Mouse (Mus musculus): ENCODE measurements around the gene Dact2. TPM values are rescaled to one million over a fixed set of nuclear protein-coding genes. Genes with fewer than 3 reads are reported as not detected.

Gene Dact2
- polyA plus RNA-seq (2016; fragmentation: Nextera tagmentation; extraction: Ambion mirVana) = 0.64 and 0.70 TPM in 2 replicates

DNA sequence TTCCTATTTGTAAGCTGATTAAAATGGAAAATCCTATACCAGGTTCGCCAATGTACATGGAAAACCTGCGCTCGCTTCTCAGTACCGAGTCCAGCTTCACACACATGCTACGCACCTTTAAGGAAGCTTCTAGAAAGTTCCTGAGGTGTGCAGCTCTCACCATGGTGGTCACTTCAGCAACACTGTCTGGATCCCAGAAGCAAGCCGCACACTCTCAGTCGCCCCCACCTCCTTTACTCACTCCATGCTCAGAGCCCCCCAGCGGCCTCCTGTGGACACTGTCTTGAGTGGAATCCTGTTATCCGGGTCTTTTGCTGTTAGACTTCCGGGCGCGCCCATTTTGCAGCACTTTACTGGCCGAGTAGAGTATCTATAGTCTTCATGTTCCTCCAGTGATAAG is at the start of gene Dact2:
Dact2 (minus strand) TSS at position 244 of the 400 bp plus-strand sequence.
- Histone ChIP-seq H3K9ac (peak within 1 kb of the TSS; percentile 62), H3K4me3 (peak within 1 kb of the TSS; percentile 54), H3K4me1 (peaks cover 22% of the 10 kb centered on the region), H3K4me2 (replicated peaks) (peak within 1 kb of the TSS; percentile 92), H3K27ac (no peak within 1 kb of the TSS), H3K9me3 (no peaks in the 10 kb centered on the region), H3K27me3 (replicated peaks) (peaks cover 55% of the 10 kb centered on the region), H3K36me3 (no peaks in the 10 kb centered on the region)
- 48% methylated on average over 13 of the region's 13 CpGs for WGBS
- no peak for ATAC-seq (ENCODE audit: low FRiP score, low read depth)

- Histone ChIP-seq H3K27ac (no peak overlapping the region), H3K9me3 (no peaks in the 10 kb centered on the region), H3K9ac (no peak overlapping the region), H3K4me2 (replicated peaks) (no peak overlapping the region), H3K36me3 (no peaks in the 10 kb centered on the region), H3K4me3 (no peak overlapping the region), H3K27me3 (replicated peaks) (no peaks in the 10 kb centered on the region), H3K4me1 (no peaks in the 10 kb centered on the region)
- no peak for ATAC-seq (ENCODE audit: low FRiP score, low read depth)
- 75% methylated on average over 7 of the region's 7 CpGs for WGBS
Measured at GRCm38 (mm10) chr17:14252456-14252855, 48.4 kb upstream of the Dact2 start.

GRCm38 (mm10) chr17:14250401-14250800 is 46.3 kb upstream of the Dact2 start:
- Histone ChIP-seq H3K4me1 (no peaks in the 10 kb centered on the region), H3K27ac (no peak overlapping the region), H3K4me2 (replicated peaks) (no peak overlapping the region), H3K36me3 (no peaks in the 10 kb centered on the region), H3K4me3 (no peak overlapping the region), H3K9me3 (no peaks in the 10 kb centered on the region), H3K27me3 (replicated peaks) (no peaks in the 10 kb centered on the region), H3K9ac (no peak overlapping the region)
- 77% methylated on average over 8 of the region's 8 CpGs for WGBS
- ATAC-seq (ENCODE audit: low FRiP score, low read depth) = no peak

DNA sequence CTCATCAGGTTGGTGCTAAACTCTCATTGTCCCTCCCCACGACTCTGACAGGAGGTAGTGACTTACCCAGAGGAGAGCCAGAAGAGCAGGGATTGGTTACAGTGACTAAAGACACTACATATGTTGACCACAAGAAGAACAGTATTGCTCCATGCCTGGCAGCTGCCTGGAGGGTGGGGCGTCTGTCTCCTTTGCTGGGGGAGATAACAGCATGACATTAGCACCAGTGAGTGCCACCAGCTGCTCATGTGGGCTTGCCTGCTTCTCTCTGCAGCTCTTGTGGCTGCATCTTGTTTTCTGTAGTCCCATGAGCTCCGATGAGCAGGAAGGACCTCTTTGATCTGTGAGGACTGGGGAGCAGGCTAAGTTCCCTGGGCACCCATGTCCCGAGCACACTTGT is 45.5 kb upstream of the Dact2 start:
- no peak overlapping the region for H3K9ac ChIP-seq
- H3K27ac ChIP-seq = no peak overlapping the region
- no peak for ATAC-seq (ENCODE audit: low FRiP score, low read depth)
- no peak overlapping the region for H3K4me3 ChIP-seq
- H3K27me3 ChIP-seq (replicated peaks) = no peaks in the 10 kb centered on the region
- H3K36me3 ChIP-seq = no peaks in the 10 kb centered on the region
- H3K4me1 ChIP-seq = no peaks in the 10 kb centered on the region
- no peak overlapping the region for H3K4me2 ChIP-seq (replicated peaks)
- 68% methylated on average over 4 of the region's 4 CpGs for WGBS
- no peaks in the 10 kb centered on the region for H3K9me3 ChIP-seq

DNA sequence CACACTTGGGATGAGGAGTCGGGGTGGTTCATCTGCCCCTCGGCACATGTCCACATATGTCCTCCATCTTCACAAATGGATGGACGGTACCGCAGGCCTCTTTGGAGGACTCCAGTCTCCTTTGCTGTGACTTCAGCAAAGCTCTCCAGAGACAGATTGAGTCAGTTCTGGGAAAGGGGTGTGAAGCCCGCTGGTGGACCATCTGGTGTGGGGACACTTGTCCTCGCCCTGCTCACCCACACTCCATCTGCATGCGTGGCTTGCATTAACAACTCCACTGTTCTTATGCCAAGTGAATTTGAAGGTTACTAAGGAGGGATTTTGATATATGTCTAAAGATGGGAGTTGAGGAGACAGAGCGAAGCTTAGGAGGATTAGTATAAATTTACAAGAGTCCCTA is 43.8 kb upstream of the Dact2 start:
- Histone ChIP-seq H3K27ac (no peak overlapping the region), H3K4me2 (replicated peaks) (no peak overlapping the region), H3K27me3 (replicated peaks) (no peaks in the 10 kb centered on the region), H3K4me1 (no peaks in the 10 kb centered on the region), H3K36me3 (no peaks in the 10 kb centered on the region), H3K9me3 (no peaks in the 10 kb centered on the region), H3K9ac (no peak overlapping the region), H3K4me3 (no peak overlapping the region)
- no peak for ATAC-seq (ENCODE audit: low FRiP score, low read depth)
- WGBS = 84% methylated on average over 8 of the region's 8 CpGs

DNA sequence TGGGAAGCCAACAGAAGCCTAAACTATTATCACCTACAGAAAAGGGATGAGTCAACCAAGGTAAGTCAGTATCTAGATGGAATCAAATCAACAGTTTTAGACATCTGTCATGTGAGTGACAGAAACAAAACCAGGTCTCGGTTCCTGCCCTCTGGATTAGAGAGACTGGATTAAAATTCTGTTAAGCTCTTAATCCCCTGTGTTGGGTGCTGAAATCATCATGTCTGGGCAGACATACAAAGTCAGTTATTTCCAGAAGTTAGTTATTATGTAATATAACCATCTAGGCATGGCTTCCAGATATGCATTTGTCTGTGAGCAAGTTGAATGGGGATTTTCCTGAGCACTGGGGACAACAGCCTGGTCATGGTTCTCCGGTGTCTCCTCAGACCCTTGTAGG is 42.2 kb upstream of the Dact2 start:
- Histone ChIP-seq H3K27me3 (replicated peaks) (no peaks in the 10 kb centered on the region), H3K4me1 (no peaks in the 10 kb centered on the region), H3K4me3 (no peak overlapping the region), H3K4me2 (replicated peaks) (no peak overlapping the region), H3K9ac (no peak overlapping the region), H3K36me3 (no peaks in the 10 kb centered on the region), H3K27ac (no peak overlapping the region), H3K9me3 (no peaks in the 10 kb centered on the region)
- 93% methylated on average over 2 of the region's 2 CpGs for WGBS
- no peak for ATAC-seq (ENCODE audit: low FRiP score, low read depth)

GRCm38 (mm10) chr17:14244195-14244965 is 40.3 kb upstream of the Dact2 start:
- ATAC-seq (ENCODE audit: low FRiP score, low read depth) = no peak
- Histone ChIP-seq H3K9ac (no peak overlapping the region), H3K4me1 (no peaks in the 10 kb centered on the region), H3K27ac (no peak overlapping the region), H3K4me3 (no peak overlapping the region), H3K27me3 (replicated peaks) (no peaks in the 10 kb centered on the region), H3K9me3 (no peaks in the 10 kb centered on the region), H3K4me2 (replicated peaks) (no peak overlapping the region), H3K36me3 (no peaks in the 10 kb centered on the region)
- WGBS = 75% methylated on average over 11 of the region's 11 CpGs

DNA sequence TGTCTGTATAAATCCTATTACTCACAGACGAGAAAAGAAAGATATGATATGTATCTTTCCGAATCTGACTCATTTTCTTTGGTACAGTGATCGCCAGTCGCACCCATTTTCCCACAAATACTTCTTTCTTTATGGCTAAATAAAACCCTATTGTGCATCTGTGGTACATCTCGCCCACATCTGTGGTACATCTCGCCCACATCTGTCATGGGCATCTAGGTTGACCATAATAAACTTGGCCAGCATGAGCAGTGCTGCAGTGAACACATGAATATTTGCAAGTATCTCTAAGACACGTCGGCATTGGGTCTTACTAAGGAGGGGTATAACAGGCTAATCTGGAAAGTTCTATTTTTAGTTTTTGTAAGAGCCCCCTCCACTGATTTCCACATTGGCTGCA is 38.5 kb upstream of the Dact2 start:
- ATAC-seq (ENCODE audit: low FRiP score, low read depth) = no peak
- Histone ChIP-seq H3K27me3 (replicated peaks) (no peaks in the 10 kb centered on the region), H3K9me3 (no peaks in the 10 kb centered on the region)

GRCm38 (mm10) chr17:14239960-14240359 is 35.9 kb upstream of the Dact2 start:
- Histone ChIP-seq H3K4me3 (no peak overlapping the region), H3K36me3 (no peaks in the 10 kb centered on the region), H3K4me1 (no peaks in the 10 kb centered on the region), H3K9me3 (no peaks in the 10 kb centered on the region), H3K27me3 (replicated peaks) (no peaks in the 10 kb centered on the region), H3K9ac (no peak overlapping the region), H3K27ac (no peak overlapping the region), H3K4me2 (replicated peaks) (no peak overlapping the region)
- 80% methylated on average over 10 of the region's 10 CpGs for WGBS
- ATAC-seq (ENCODE audit: low FRiP score, low read depth) = no peak

More for the DNA sequence above, 38.5 kb upstream of the Dact2 start:
- H3K4me2 ChIP-seq (replicated peaks) = no peak overlapping the region
- no peaks in the 10 kb centered on the region for H3K36me3 ChIP-seq
- H3K9ac ChIP-seq = no peak overlapping the region
- no peak overlapping the region for H3K27ac ChIP-seq
- H3K4me1 ChIP-seq = no peaks in the 10 kb centered on the region
- no peak overlapping the region for H3K4me3 ChIP-seq
- WGBS = 93% methylated on average over 8 of the region's 8 CpGs

- no peaks in the 10 kb centered on the region for H3K4me1 ChIP-seq
- H3K9me3 ChIP-seq = no peaks in the 10 kb centered on the region
- no peaks in the 10 kb centered on the region for H3K36me3 ChIP-seq
- ATAC-seq (ENCODE audit: low FRiP score, low read depth) = no peak
- no peak overlapping the region for H3K9ac ChIP-seq
- 74% methylated on average over 6 of the region's 6 CpGs for WGBS
- no peaks in the 10 kb centered on the region for H3K27me3 ChIP-seq (replicated peaks)
- no peak overlapping the region for H3K27ac ChIP-seq
- H3K4me3 ChIP-seq = no peak overlapping the region
- no peak overlapping the region for H3K4me2 ChIP-seq (replicated peaks)
Measured at GRCm38 (mm10) chr17:14237134-14237533, 33.0 kb upstream of the Dact2 start.

- Histone ChIP-seq H3K27ac (no peak overlapping the region), H3K27me3 (replicated peaks) (no peaks in the 10 kb centered on the region), H3K4me2 (replicated peaks) (no peak overlapping the region), H3K4me3 (no peak overlapping the region), H3K36me3 (no peaks in the 10 kb centered on the region), H3K4me1 (peaks cover 8% of the 10 kb centered on the region), H3K9me3 (no peaks in the 10 kb centered on the region), H3K9ac (no peak overlapping the region)
- ATAC-seq (ENCODE audit: low FRiP score, low read depth) = no peak
- WGBS = 56% methylated on average over 12 of the region's 12 CpGs
Measured at GRCm38 (mm10) chr17:14234774-14235389, 30.8 kb upstream of the Dact2 start.

DNA sequence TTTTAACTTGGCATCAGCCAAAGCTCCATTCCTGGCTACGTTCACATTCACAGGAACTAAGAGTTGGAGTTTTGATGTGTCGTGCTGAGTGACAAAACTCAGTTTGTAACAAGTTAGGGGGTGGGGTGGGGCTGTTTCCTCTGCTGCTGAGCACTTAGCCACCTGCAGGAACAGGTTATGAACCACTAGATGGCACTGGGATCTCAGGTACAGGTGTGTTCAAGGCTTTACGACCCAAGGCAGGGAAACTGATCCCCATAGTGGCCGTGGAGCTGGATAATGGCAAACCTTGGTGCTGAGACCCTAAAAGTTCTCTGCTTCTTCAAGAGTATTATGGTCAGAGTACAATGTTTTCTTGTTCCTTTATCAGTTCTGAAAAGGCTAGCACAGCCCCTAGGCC is 29.6 kb upstream of the Dact2 start:
- no peaks in the 10 kb centered on the region for H3K9me3 ChIP-seq
- no peak overlapping the region for H3K4me2 ChIP-seq (replicated peaks)
- WGBS = 56% methylated on average over 4 of the region's 4 CpGs
- no peak overlapping the region for H3K27ac ChIP-seq
- no peak overlapping the region for H3K9ac ChIP-seq
- no peaks in the 10 kb centered on the region for H3K36me3 ChIP-seq
- H3K27me3 ChIP-seq (replicated peaks) = no peaks in the 10 kb centered on the region
- no peak overlapping the region for H3K4me3 ChIP-seq
- no peak for ATAC-seq (ENCODE audit: low FRiP score, low read depth)
- peaks cover 8% of the 10 kb centered on the region for H3K4me1 ChIP-seq

DNA sequence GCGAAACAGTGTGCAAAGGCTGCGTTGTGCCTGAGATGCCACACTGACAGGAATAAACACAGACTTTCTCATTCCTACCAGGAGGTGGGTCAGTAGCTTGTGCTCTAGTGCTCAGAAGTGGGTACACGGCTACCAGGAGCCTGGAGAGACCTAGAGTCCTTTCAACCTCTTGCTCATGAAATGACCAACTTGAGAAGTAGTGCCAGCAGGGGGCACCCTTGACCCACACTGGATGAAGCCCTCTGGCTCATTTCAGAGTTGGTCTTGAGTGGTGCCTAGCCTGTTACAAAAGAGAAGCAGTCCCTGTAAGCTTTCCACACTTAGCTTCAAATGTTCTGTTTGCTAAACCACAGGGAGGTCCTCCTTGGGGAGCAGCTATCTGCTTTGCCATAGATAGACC is 28.5 kb upstream of the Dact2 start:
- WGBS = 59% methylated on average over 3 of the region's 3 CpGs
- Histone ChIP-seq H3K36me3 (no peaks in the 10 kb centered on the region), H3K9ac (no peak overlapping the region), H3K4me2 (replicated peaks) (no peak overlapping the region), H3K9me3 (no peaks in the 10 kb centered on the region), H3K4me3 (no peak overlapping the region), H3K4me1 (peaks cover 8% of the 10 kb centered on the region), H3K27ac (no peak overlapping the region), H3K27me3 (replicated peaks) (no peaks in the 10 kb centered on the region)
- peak; percentile 43; the same call in 1 of the 2 replicates for ATAC-seq (ENCODE audit: low FRiP score, low read depth)
